Mouse (Mus musculus): Measurements from ENCODE around the gene Krt79.

- no peak for TF ChIP-seq CTCF (IDR thresholded peaks at IDR 0.05; ENCODE audit: low read depth)
- no peak for TF ChIP-seq EP300 (IDR thresholded peaks at IDR 0.05; ENCODE audit: low read depth)
These were observed 12.6 kb downstream of the Krt79 start for GRCm38 (mm10) chr15:101927340-101928080.
